Mouse (Mus musculus): ENCODE results near the gene Ngb.

GRCm38 (mm10) chr12:87131619-87132018 lies 29.3 kb upstream of the Ngb start:
- TF ChIP-seq POLR2A (IDR thresholded peaks at IDR 0.05; ENCODE audit: borderline replicate concordance, extremely low read depth, insufficient read depth, insufficient read length, poor library complexity, severe bottlenecking) (no peak), CTCF (IDR thresholded peaks at IDR 0.05; ENCODE audit: borderline replicate concordance, extremely low read depth, insufficient read depth, insufficient read length) (peak; percentile 57; the same call in 1 of the 2 replicates)
